Mouse (Mus musculus): ENCODE measurements around the gene Tmem100. TPM values are rescaled to one million over a fixed set of nuclear protein-coding genes. Genes with fewer than 3 reads are reported as not detected.

Gene Tmem100
- polyA plus RNA-seq, 1 experiment from 2014 or later = 8.7 TPM

- Histone ChIP-seq H3K4me2 (ENCODE audit: low read length) (no peak overlapping the region), H3K4me1 (ENCODE audit: control insufficient read depth, insufficient read depth, low read length) (no peaks in the 10 kb centered on the region), H3K4me3 (replicated peaks; ENCODE audit: low read depth, low read length) (no peak overlapping the region), H3K9ac (replicated peaks; ENCODE audit: low read length) (no peak overlapping the region), H3K36me3 (ENCODE audit: control insufficient read depth, insufficient read depth, low read length) (no peaks in the 10 kb centered on the region), H3K27me3 (ENCODE audit: control insufficient read depth, insufficient read depth, low read length) (peaks cover 2% of the 10 kb centered on the region; the same call in 1 of the 2 replicates), H3K27ac (replicated peaks; ENCODE audit: low read depth, low read length) (no peak overlapping the region), H3K9me3 (ENCODE audit: control insufficient read depth, low read length) (0 out of 2 replicates have a peak, but pooled peaks cover 6% of the 10 kb centered on the region)
- ATAC-seq (ENCODE audit: low FRiP score, low TSS enrichment) = no peak
- DNase-seq = no peak
- WGBS = 86% methylated on average over 4 of the region's 4 CpGs
Observed at GRCm38 (mm10) chr11:90036416-90036815, 6.3 kb downstream of the Tmem100 start.

DNA sequence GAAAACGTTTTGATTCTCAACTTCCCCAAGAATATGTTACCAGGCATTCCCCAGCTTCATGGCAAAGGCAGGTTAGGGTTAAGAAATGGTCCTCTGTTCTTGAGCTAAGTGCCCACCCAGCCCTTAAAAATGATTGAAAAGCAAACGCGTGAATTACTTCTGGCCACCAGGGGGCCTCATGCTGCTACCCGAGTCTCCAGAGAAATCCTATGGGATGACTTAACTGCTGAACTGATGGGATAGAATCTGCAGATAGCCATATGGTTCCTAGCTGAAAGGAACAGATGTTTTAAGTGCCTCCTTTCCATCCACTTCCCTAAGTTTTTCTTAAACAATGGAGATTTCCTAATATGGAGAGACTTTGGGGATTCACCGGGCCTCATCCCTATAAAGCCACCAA is 7.9 kb downstream of the Tmem100 start:
- H3K9ac ChIP-seq (replicated peaks; ENCODE audit: low read length) = no peak overlapping the region
- 0 out of 2 replicates have a peak, but pooled peaks cover 6% of the 10 kb centered on the region for H3K9me3 ChIP-seq (ENCODE audit: control insufficient read depth, low read length)
- H3K4me3 ChIP-seq (replicated peaks; ENCODE audit: low read depth, low read length) = no peak overlapping the region
- H3K4me2 ChIP-seq (ENCODE audit: low read length) = no peak overlapping the region
- no peak for ATAC-seq (ENCODE audit: low FRiP score, low TSS enrichment)
- DNase-seq = peak; percentile 63
- no peaks in the 10 kb centered on the region for H3K36me3 ChIP-seq (ENCODE audit: control insufficient read depth, insufficient read depth, low read length)
- 26% methylated on average over 5 of the region's 5 CpGs for WGBS
- no peaks in the 10 kb centered on the region for H3K27me3 ChIP-seq (ENCODE audit: control insufficient read depth, insufficient read depth, low read length)
- no peaks in the 10 kb centered on the region for H3K4me1 ChIP-seq (ENCODE audit: control insufficient read depth, insufficient read depth, low read length)
- no peak overlapping the region for H3K27ac ChIP-seq (replicated peaks; ENCODE audit: low read depth, low read length)

GRCm38 (mm10) chr11:90044459-90044858 is 14.3 kb downstream of the Tmem100 start:
- H3K9me3 ChIP-seq (ENCODE audit: control insufficient read depth, low read length) = no peaks in the 10 kb centered on the region
- ATAC-seq (ENCODE audit: low FRiP score, low TSS enrichment) (no peak), DNase-seq (no peak)
- H3K27ac ChIP-seq (replicated peaks; ENCODE audit: low read depth, low read length) = no peak overlapping the region
- H3K27me3 ChIP-seq (ENCODE audit: control insufficient read depth, insufficient read depth, low read length) = no peaks in the 10 kb centered on the region
- no peaks in the 10 kb centered on the region for H3K4me1 ChIP-seq (ENCODE audit: control insufficient read depth, insufficient read depth, low read length)
- WGBS = 86% methylated on average over 4 of the region's 4 CpGs
- H3K36me3 ChIP-seq (ENCODE audit: control insufficient read depth, insufficient read depth, low read length) = no peaks in the 10 kb centered on the region
- no peak overlapping the region for H3K4me2 ChIP-seq (ENCODE audit: low read length)
- no peak overlapping the region for H3K9ac ChIP-seq (replicated peaks; ENCODE audit: low read length)
- no peak overlapping the region for H3K4me3 ChIP-seq (replicated peaks; ENCODE audit: low read depth, low read length)

- no peak overlapping the region for H3K4me2 ChIP-seq (ENCODE audit: low read length)
- H3K9ac ChIP-seq (replicated peaks; ENCODE audit: low read length) = no peak overlapping the region
- no peaks in the 10 kb centered on the region for H3K36me3 ChIP-seq (ENCODE audit: control insufficient read depth, insufficient read depth, low read length)
- H3K4me1 ChIP-seq (ENCODE audit: control insufficient read depth, insufficient read depth, low read length) = no peaks in the 10 kb centered on the region
- no peak for ATAC-seq (ENCODE audit: low FRiP score, low TSS enrichment)
- no peak overlapping the region for H3K4me3 ChIP-seq (replicated peaks; ENCODE audit: low read depth, low read length)
- H3K9me3 ChIP-seq (ENCODE audit: control insufficient read depth, low read length) = no peaks in the 10 kb centered on the region
- no peak for DNase-seq
- no peaks in the 10 kb centered on the region for H3K27me3 ChIP-seq (ENCODE audit: control insufficient read depth, insufficient read depth, low read length)
- 40% methylated on average over 7 of the region's 7 CpGs for WGBS
- no peak overlapping the region for H3K27ac ChIP-seq (replicated peaks; ENCODE audit: low read depth, low read length)
Observed at GRCm38 (mm10) chr11:90046211-90046610, 16.1 kb downstream of the Tmem100 start.

- no peaks in the 10 kb centered on the region for H3K9me3 ChIP-seq (ENCODE audit: control insufficient read depth, low read length)
- no peaks in the 10 kb centered on the region for H3K4me1 ChIP-seq (ENCODE audit: control insufficient read depth, insufficient read depth, low read length)
- H3K27ac ChIP-seq (replicated peaks; ENCODE audit: low read depth, low read length) = no peak overlapping the region
- 92% methylated on average over 9 of the region's 9 CpGs for WGBS
- H3K27me3 ChIP-seq (ENCODE audit: control insufficient read depth, insufficient read depth, low read length) = no peaks in the 10 kb centered on the region
- H3K9ac ChIP-seq (replicated peaks; ENCODE audit: low read length) = no peak overlapping the region
- H3K4me2 ChIP-seq (ENCODE audit: low read length) = no peak overlapping the region
- DNase-seq (no peak), ATAC-seq (ENCODE audit: low FRiP score, low TSS enrichment) (no peak)
- no peak overlapping the region for H3K4me3 ChIP-seq (replicated peaks; ENCODE audit: low read depth, low read length)
- H3K36me3 ChIP-seq (ENCODE audit: control insufficient read depth, insufficient read depth, low read length) = no peaks in the 10 kb centered on the region
Observed at GRCm38 (mm10) chr11:90047271-90047670, 17.1 kb downstream of the Tmem100 start.

DNA sequence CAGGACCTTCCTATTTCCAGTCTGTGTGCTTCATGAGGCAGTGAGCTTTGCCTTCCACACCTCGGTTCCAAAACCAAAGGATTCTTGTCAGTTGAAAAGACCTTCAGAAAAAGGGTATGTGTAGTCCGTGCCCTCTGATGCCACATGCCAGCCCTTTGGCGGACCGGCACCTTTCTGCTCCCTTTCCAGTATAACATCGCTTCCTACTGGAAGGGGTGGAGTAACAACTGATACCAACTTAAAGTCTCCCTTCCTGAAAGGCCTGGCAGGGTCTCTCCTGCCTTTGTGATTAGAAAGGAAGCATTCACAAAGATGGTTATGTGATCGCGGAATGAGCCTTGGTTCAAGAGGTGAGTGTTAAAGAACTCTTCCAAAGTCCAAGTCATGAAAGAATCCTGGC is 19.9 kb downstream of the Tmem100 start:
- H3K36me3 ChIP-seq (ENCODE audit: control insufficient read depth, insufficient read depth, low read length) = no peaks in the 10 kb centered on the region
- H3K4me3 ChIP-seq (replicated peaks; ENCODE audit: low read depth, low read length) = no peak overlapping the region
- no peak for ATAC-seq (ENCODE audit: low FRiP score, low TSS enrichment)
- H3K9me3 ChIP-seq (ENCODE audit: control insufficient read depth, low read length) = no peaks in the 10 kb centered on the region
- H3K27me3 ChIP-seq (ENCODE audit: control insufficient read depth, insufficient read depth, low read length) = no peaks in the 10 kb centered on the region
- no peak overlapping the region for H3K27ac ChIP-seq (replicated peaks; ENCODE audit: low read depth, low read length)
- no peak for DNase-seq
- no peaks in the 10 kb centered on the region for H3K4me1 ChIP-seq (ENCODE audit: control insufficient read depth, insufficient read depth, low read length)
- 85% methylated on average over 7 of the region's 7 CpGs for WGBS
- H3K4me2 ChIP-seq (ENCODE audit: low read length) = no peak overlapping the region
- H3K9ac ChIP-seq (replicated peaks; ENCODE audit: low read length) = no peak overlapping the region

- no peaks in the 10 kb centered on the region for H3K27me3 ChIP-seq (ENCODE audit: control insufficient read depth, insufficient read depth, low read length)
- 89% methylated on average over 7 of the region's 7 CpGs for WGBS
- H3K9me3 ChIP-seq (ENCODE audit: control insufficient read depth, low read length) = no peaks in the 10 kb centered on the region
- H3K9ac ChIP-seq (replicated peaks; ENCODE audit: low read length) = no peak overlapping the region
- H3K36me3 ChIP-seq (ENCODE audit: control insufficient read depth, insufficient read depth, low read length) = no peaks in the 10 kb centered on the region
- H3K27ac ChIP-seq (replicated peaks; ENCODE audit: low read depth, low read length) = no peak overlapping the region
- ATAC-seq (ENCODE audit: low FRiP score, low TSS enrichment) (no peak), DNase-seq (no peak)
- H3K4me2 ChIP-seq (ENCODE audit: low read length) = no peak overlapping the region
- no peaks in the 10 kb centered on the region for H3K4me1 ChIP-seq (ENCODE audit: control insufficient read depth, insufficient read depth, low read length)
- no peak overlapping the region for H3K4me3 ChIP-seq (replicated peaks; ENCODE audit: low read depth, low read length)
Observed at GRCm38 (mm10) chr11:90052785-90053184, 22.6 kb downstream of the Tmem100 start.

DNA sequence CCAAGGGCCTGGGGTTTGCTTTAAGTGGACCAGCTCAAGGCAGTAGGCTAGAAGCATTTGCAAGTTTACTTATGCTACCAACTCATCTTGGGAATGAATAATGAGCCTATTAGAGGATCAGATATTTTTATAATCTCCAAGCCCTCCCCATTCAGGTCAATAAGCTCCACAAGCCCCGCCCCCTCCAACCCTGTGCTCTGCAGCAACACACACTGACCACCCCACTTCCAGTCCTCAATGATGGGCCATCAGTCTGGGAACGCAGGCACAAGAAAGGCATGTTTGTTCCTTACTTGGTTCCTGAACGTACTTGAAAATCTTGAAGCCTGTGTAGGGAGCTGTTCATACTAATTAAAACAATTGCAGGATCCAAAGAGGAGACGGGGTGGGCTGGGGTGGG is 23.7 kb downstream of the Tmem100 start:
- Histone ChIP-seq H3K4me2 (ENCODE audit: low read length) (no peak overlapping the region), H3K36me3 (ENCODE audit: control insufficient read depth, insufficient read depth, low read length) (no peaks in the 10 kb centered on the region), H3K9ac (replicated peaks; ENCODE audit: low read length) (no peak overlapping the region), H3K9me3 (ENCODE audit: control insufficient read depth, low read length) (no peaks in the 10 kb centered on the region), H3K27me3 (ENCODE audit: control insufficient read depth, insufficient read depth, low read length) (no peaks in the 10 kb centered on the region), H3K27ac (replicated peaks; ENCODE audit: low read depth, low read length) (no peak overlapping the region), H3K4me3 (replicated peaks; ENCODE audit: low read depth, low read length) (no peak overlapping the region), H3K4me1 (ENCODE audit: control insufficient read depth, insufficient read depth, low read length) (no peaks in the 10 kb centered on the region)
- ATAC-seq (ENCODE audit: low FRiP score, low TSS enrichment) (no peak), DNase-seq (no peak)
- 74% methylated on average over 4 of the region's 4 CpGs for WGBS

DNA sequence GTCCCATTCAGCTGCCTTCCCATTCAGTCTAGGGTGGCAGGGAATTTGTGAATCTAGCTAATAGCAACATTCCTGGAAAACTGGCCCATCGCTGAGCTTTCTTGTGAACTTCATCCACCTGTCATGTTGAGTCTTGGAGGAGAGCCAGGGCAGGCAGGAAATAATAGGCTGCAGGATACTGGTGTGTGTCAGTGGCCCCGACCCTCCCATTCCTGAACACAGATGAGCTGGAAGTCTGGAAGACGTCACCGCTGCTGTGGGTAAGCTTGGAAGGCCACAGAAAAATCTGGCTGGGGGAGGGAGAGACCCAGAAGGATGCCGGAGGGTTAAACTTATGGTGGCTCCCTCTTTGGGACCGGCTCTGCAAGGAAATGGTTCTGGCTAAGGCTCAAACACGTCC is 24.3 kb downstream of the Tmem100 start:
- 64% methylated on average over 7 of the region's 7 CpGs for WGBS
- Histone ChIP-seq H3K4me2 (ENCODE audit: low read length) (no peak overlapping the region), H3K9ac (replicated peaks; ENCODE audit: low read length) (no peak overlapping the region), H3K4me1 (ENCODE audit: control insufficient read depth, insufficient read depth, low read length) (no peaks in the 10 kb centered on the region), H3K27me3 (ENCODE audit: control insufficient read depth, insufficient read depth, low read length) (no peaks in the 10 kb centered on the region), H3K27ac (replicated peaks; ENCODE audit: low read depth, low read length) (no peak overlapping the region), H3K4me3 (replicated peaks; ENCODE audit: low read depth, low read length) (no peak overlapping the region), H3K36me3 (ENCODE audit: control insufficient read depth, insufficient read depth, low read length) (no peaks in the 10 kb centered on the region), H3K9me3 (ENCODE audit: control insufficient read depth, low read length) (0 out of 2 replicates have a peak, but pooled peaks cover 4% of the 10 kb centered on the region)
- DNase-seq (peak; percentile 10), ATAC-seq (ENCODE audit: low FRiP score, low TSS enrichment) (no peak)

Measured in midbrain, embryonic 14.5 days (tissue).